25 mouse cellular contexts compared by ENCODE assay signal in the genomic region with DNA sequence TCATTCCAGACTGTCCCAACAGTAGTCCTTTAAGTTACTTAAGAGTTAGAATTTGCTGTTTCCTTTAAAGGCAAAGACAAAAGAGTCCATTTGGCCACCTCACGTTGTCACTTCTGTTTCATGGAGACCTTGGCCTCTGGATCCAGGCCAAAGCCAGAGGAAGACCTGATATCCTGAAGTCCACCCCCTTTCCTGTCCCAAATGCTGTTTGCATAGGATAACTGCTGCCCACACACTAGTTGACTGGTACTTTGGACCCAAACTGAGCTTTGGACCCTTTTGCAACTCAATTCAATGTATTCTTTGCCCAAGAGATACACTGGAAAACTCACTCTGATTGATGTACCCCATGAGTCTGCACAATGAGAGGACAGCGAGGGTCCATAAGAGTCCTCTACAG. TPM values are rescaled to one million over a fixed set of nuclear protein-coding genes. Genes with fewer than 3 reads are reported as not detected.
DNase-seq lines count a peak whose midpoint lies in the region; ATAC-seq and TF ChIP-seq lines count a peak whose summit lies in the region.
"Had no signal": no experiment of that assay in that cellular context is flagged by ENCODE, and none has a peak within 500 bp of the region (broad histone marks: within the 10 kb centered on the region; RNA-seq: fewer than 3 reads in every experiment).

No protein-coding gene starts in this region.

- H3K9me3 ChIP-seq in liver, embryonic 13.5 days (replicated peaks), result no peaks in the 10 kb centered on the region
- no peaks in the 10 kb centered on the region for H3K9me3 ChIP-seq in forebrain, embryonic 16.5 days (ENCODE audit: control insufficient read depth, low read length)
- H3K9me3 ChIP-seq: embryonic facial prominence, embryonic 15.5 days; forebrain, embryonic 12.5 days; heart, embryonic 15.5 days; hindbrain, embryonic 10.5 days; hindbrain, embryonic 15.5 days; limb, embryonic 13.5 days; neural tube, embryonic 15.5 days had no signal

- 60% methylated on average over 2 of the region's 2 CpGs for WGBS in liver, embryonic 13.5 days (ENCODE audit: insufficient replicate concordance)
- WGBS in small intestine, adult 2 months, result 47% methylated on average over 2 of the region's 2 CpGs
- 89% methylated on average over 2 of the region's 2 CpGs for WGBS in forebrain, embryonic 16.5 days

- H3K36me3 ChIP-seq in liver, embryonic 13.5 days, result no peaks in the 10 kb centered on the region
- peaks cover 2% of the 10 kb centered on the region; the same call in 1 of the 2 replicates for H3K36me3 ChIP-seq in small intestine, adult 2 months (ENCODE audit: control insufficient read depth, insufficient read depth, low read length)
- no peaks in the 10 kb centered on the region for H3K36me3 ChIP-seq in forebrain, embryonic 16.5 days (ENCODE audit: control insufficient read depth, insufficient read depth)
- H3K36me3 ChIP-seq: forebrain, embryonic 12.5 days; heart, embryonic 15.5 days; hindbrain, embryonic 10.5 days; hindbrain, embryonic 15.5 days; neural tube, embryonic 15.5 days had no signal

- H3K4me1 ChIP-seq in liver, embryonic 13.5 days (replicated peaks), result peaks cover 44% of the 10 kb centered on the region
- H3K4me1 ChIP-seq in small intestine, adult 2 months (ENCODE audit: control insufficient read depth, insufficient read depth, insufficient read length, low read length), result peaks cover 10% of the 10 kb centered on the region; the same call in 1 of the 2 replicates
- no peaks in the 10 kb centered on the region for H3K4me1 ChIP-seq in forebrain, embryonic 16.5 days (replicated peaks; ENCODE audit: control insufficient read depth, insufficient read depth, low read length)
- H3K4me1 ChIP-seq: embryonic facial prominence, embryonic 15.5 days; forebrain, embryonic 12.5 days; limb, embryonic 13.5 days had no signal

- peak overlapping the region; percentile 74 for H3K27ac ChIP-seq in liver, embryonic 13.5 days
- H3K27ac ChIP-seq in small intestine, adult 2 months (ENCODE audit: insufficient read depth, low read depth, low read length), result peak overlapping the region; percentile 31; the same call in 1 of the 2 replicates
- no peak overlapping the region for H3K27ac ChIP-seq in forebrain, embryonic 16.5 days (ENCODE audit: low read length)
- H3K27ac ChIP-seq: embryonic facial prominence, embryonic 15.5 days; forebrain, embryonic 12.5 days; heart, embryonic 15.5 days; hindbrain, embryonic 10.5 days; hindbrain, embryonic 15.5 days; limb, embryonic 13.5 days; neural tube, embryonic 15.5 days had no signal

- H3K4me2 ChIP-seq in liver, embryonic 13.5 days, result peak overlapping the region; percentile 41
- H3K4me2 ChIP-seq in forebrain, embryonic 16.5 days (ENCODE audit: low read length), result no peak overlapping the region
- H3K4me2 ChIP-seq: embryonic facial prominence, embryonic 15.5 days; forebrain, embryonic 12.5 days; heart, embryonic 15.5 days; hindbrain, embryonic 15.5 days; limb, embryonic 13.5 days; lung, embryonic 14.5 days; neural tube, embryonic 15.5 days had no signal

- no peak overlapping the region for H3K9ac ChIP-seq in liver, embryonic 13.5 days
- H3K9ac ChIP-seq in forebrain, embryonic 16.5 days (replicated peaks; ENCODE audit: low read depth, low read length), result no peak overlapping the region
- H3K9ac ChIP-seq: embryonic facial prominence, embryonic 15.5 days; forebrain, embryonic 12.5 days; heart, embryonic 15.5 days; hindbrain, embryonic 15.5 days; limb, embryonic 13.5 days; lung, embryonic 14.5 days; neural tube, embryonic 15.5 days had no signal

- ATAC-seq in liver, embryonic 13.5 days (ENCODE audit: low read depth), result peak; percentile 56
- no peak for ATAC-seq in forebrain, embryonic 16.5 days

- 0 out of 2 replicates have a peak, but pooled peaks cover 3% of the 10 kb centered on the region for H3K27me3 ChIP-seq in liver, embryonic 13.5 days
- H3K27me3 ChIP-seq in small intestine, adult 2 months (ENCODE audit: control insufficient read depth, insufficient read depth, low read length), result no peaks in the 10 kb centered on the region
- no peaks in the 10 kb centered on the region for H3K27me3 ChIP-seq in forebrain, embryonic 16.5 days (replicated peaks; ENCODE audit: control insufficient read depth, insufficient read depth, low read length)
- H3K27me3 ChIP-seq: embryonic facial prominence, embryonic 15.5 days; forebrain, embryonic 12.5 days; heart, embryonic 15.5 days; hindbrain, embryonic 15.5 days; limb, embryonic 13.5 days; neural tube, embryonic 15.5 days had no signal

- no peak for TF ChIP-seq CTCF in small intestine, adult 2 months (IDR thresholded peaks at IDR 0.05; ENCODE audit: extremely low read depth, insufficient read length, insufficient replicate concordance, low read depth, low read length)

- peak; percentile 40 for DNase-seq in kidney, postnatal 14 days
- DNase-seq in kidney, adult 18-20 months, result no peak
- peak; percentile 34 for DNase-seq in liver
- DNase-seq in liver, embryonic 13.5 days, result no peak
- DNase-seq in adrenal gland, postnatal 4 days (ENCODE audit: low spot score in 2 of 2), result no peak
- no peak for DNase-seq in urinary bladder, postnatal 36 days (ENCODE audit: low spot score in 2 of 2)
- DNase-seq: adrenal gland, postnatal 25 days; B cell, adult 2 months; cerebellum, adult 18-20 months; cerebellum, postnatal 10 days; gastrocnemius, postnatal 10 days; lung, embryonic 14.5 days; lung, postnatal 14 days; midbrain, embryonic 14.5 days; right cerebral cortex, postnatal 4 days; thymus, postnatal 36 days had no signal

- TF ChIP-seq POLR2A in small intestine, adult 2 months (IDR thresholded peaks at IDR 0.05; ENCODE audit: low read depth, low read length), result no peak

- H3K4me3 ChIP-seq in liver, embryonic 13.5 days (replicated peaks), result no peak overlapping the region
- H3K4me3 ChIP-seq in small intestine, adult 2 months (ENCODE audit: low read depth, low read length), result no peak overlapping the region
- H3K4me3 ChIP-seq in forebrain, embryonic 16.5 days (replicated peaks; ENCODE audit: low read length), result no peak overlapping the region
- H3K4me3 ChIP-seq: embryonic facial prominence, embryonic 15.5 days; forebrain, embryonic 12.5 days; heart, embryonic 15.5 days; hindbrain, embryonic 10.5 days; hindbrain, embryonic 15.5 days; limb, embryonic 13.5 days; neural tube, embryonic 15.5 days had no signal

RNA-seq across cellular contexts. Expression of a gene that starts 20.2 kb away (rescaled TPM):
- polyA plus RNA-seq in liver, embryonic 13.5 days (2015; fragmentation: Nextera tagmentation; extraction: Ambion mirVana), result 6.5 and 8.4 TPM in 2 replicates
- polyA plus RNA-seq in small intestine, adult 2 months (2012; rRNA removed), result 0.70 and 2.8 TPM in 2 replicates
- polyA plus RNA-seq in forebrain, embryonic 16.5 days (2015; fragmentation: Nextera tagmentation; extraction: Ambion mirVana), result 8.9 and 11.7 TPM in 2 replicates
- total RNA-seq in adrenal gland, postnatal 4 days (2021), result 100 to 1,000 TPM; 117 to 127 TPM

Comparison
In these comparisons a context has a peak if more than half of its experiments do, and no peak if none do; other contexts are left out.
1. DNase-seq: peak in kidney, postnatal 14 days (single experiment) and liver (single experiment); none in kidney, adult 18-20 months (single experiment), liver, embryonic 13.5 days (single experiment), adrenal gland, postnatal 4 days (0 of 2) and urinary bladder, postnatal 36 days (0 of 2).